10 mouse cellular contexts compared by ENCODE assay signal in genomic region chr11:4283627-4284026, GRCm38 (mm10). TPM values are rescaled to one million over a fixed set of nuclear protein-coding genes. Genes with fewer than 3 reads are reported as not detected.
DNase-seq lines count a peak whose midpoint lies in the region; ATAC-seq lines count a peak whose summit lies in the region.
"Had no signal": no experiment of that assay in that cellular context is flagged by ENCODE, and none has a peak within 500 bp of the region (broad histone marks: within the 10 kb centered on the region; RNA-seq: fewer than 3 reads in every experiment).

No protein-coding gene starts in this region.

- peak; percentile 49; the same call in 1 of the 2 replicates for ATAC-seq in heart, embryonic 12.5 days (ENCODE audit: insufficient number of reproducible peaks, low FRiP score)
- peak; percentile 27; the same call in 1 of the 2 replicates for ATAC-seq in liver, embryonic 12.5 days
- ATAC-seq in megakaryocyte-erythroid progenitor cell, adult 5-6 weeks (replicated peaks; ENCODE audit: low FRiP score, low TSS enrichment, poor library complexity, severe bottlenecking): no peak
- ATAC-seq: hindbrain, embryonic 16.5 days had no signal

- H3K9me3 ChIP-seq in heart, embryonic 12.5 days (replicated peaks): no peaks in the 10 kb centered on the region
- H3K9me3 ChIP-seq in liver, embryonic 12.5 days (replicated peaks): no peaks in the 10 kb centered on the region

- DNase-seq in heart, adult 8-10 months (ENCODE audit: low spot score): no peak
- peak; percentile 88 for DNase-seq in 3T3-L1 (ENCODE audit: low read depth, low spot score)
- peak; percentile 76 for DNase-seq in embryo, embryonic 11 days
- no peak for DNase-seq in layer of hippocampus, adult 9-10 months (ENCODE audit: low spot score)
- no peak for DNase-seq in adrenal gland, postnatal 4 days (ENCODE audit: low spot score in 2 of 2)

- H3K9ac ChIP-seq in heart, embryonic 12.5 days: no peak overlapping the region
- no peak overlapping the region for H3K9ac ChIP-seq in liver, embryonic 12.5 days
- H3K9ac ChIP-seq: liver, embryonic 14.5 days had no signal

- no peaks in the 10 kb centered on the region for H3K36me3 ChIP-seq in heart, embryonic 12.5 days
- H3K36me3 ChIP-seq in liver, embryonic 12.5 days: no peaks in the 10 kb centered on the region

- H3K27ac ChIP-seq in heart, embryonic 12.5 days (ENCODE audit: poor library complexity, severe bottlenecking): no peak overlapping the region
- H3K27ac ChIP-seq in liver, embryonic 12.5 days: no peak overlapping the region
- H3K27ac ChIP-seq: liver, embryonic 14.5 days had no signal

- H3K27me3 ChIP-seq in heart, embryonic 12.5 days (replicated peaks): 0 out of 2 replicates have a peak, but pooled peaks cover 4% of the 10 kb centered on the region
- H3K27me3 ChIP-seq in liver, embryonic 12.5 days (replicated peaks): peaks cover 20% of the 10 kb centered on the region

- H3K4me1 ChIP-seq in heart, embryonic 12.5 days (replicated peaks): peaks cover 14% of the 10 kb centered on the region
- peaks cover 9% of the 10 kb centered on the region for H3K4me1 ChIP-seq in liver, embryonic 12.5 days

- no peak overlapping the region for H3K4me3 ChIP-seq in heart, embryonic 12.5 days
- no peak overlapping the region for H3K4me3 ChIP-seq in liver, embryonic 12.5 days

- H3K4me2 ChIP-seq in heart, embryonic 12.5 days: no peak overlapping the region
- no peak overlapping the region for H3K4me2 ChIP-seq in liver, embryonic 12.5 days

- 20% methylated on average over 4 of the region's 4 CpGs for WGBS in heart, embryonic 12.5 days
- 16% methylated on average over 4 of the region's 4 CpGs for WGBS in liver, embryonic 12.5 days (ENCODE audit: insufficient replicate concordance)

RNA-seq across cellular contexts. Expression of gene Lif, which starts 26.3 kb away (rescaled TPM):
- polyA plus RNA-seq in heart, embryonic 12.5 days (2016; fragmentation: Nextera tagmentation; extraction: Ambion mirVana): 0.24 and 0.63 TPM in 2 replicates
- 1 to 10 TPM in 1 of 4 experiments, under 1 TPM in 3; 0.19 to 1.3 (median 0.38) TPM for total RNA-seq in heart, adult 8-10 months (2022)
- polyA plus RNA-seq in liver, embryonic 12.5 days (2016; fragmentation: Nextera tagmentation; extraction: Ambion mirVana): not detected in 2 replicates
- total RNA-seq in megakaryocyte-erythroid progenitor cell, adult 5-6 weeks (2014; fragmentation: Nextera tagmentation): not detected in 2 replicates
- total RNA-seq in megakaryocyte-erythroid progenitor cell, adult 5-6 weeks (2017): 0.30 and 0.33 TPM in 2 replicates
- total RNA-seq in adrenal gland, postnatal 4 days (2021): under 1 TPM; 0.76 to 0.99 TPM

RNA-seq across cellular contexts. Expression of gene Osm, which starts 47.4 kb away (rescaled TPM):
- not detected in 2 replicates for polyA plus RNA-seq in heart, embryonic 12.5 days (2016; fragmentation: Nextera tagmentation; extraction: Ambion mirVana)
- total RNA-seq in heart, adult 8-10 months (2022): 1 to 10 TPM in 1 of 4 experiments, not detected in 3; 1.6 TPM
- 0.48 and 0.55 TPM in 2 replicates for polyA plus RNA-seq in liver, embryonic 12.5 days (2016; fragmentation: Nextera tagmentation; extraction: Ambion mirVana)
- total RNA-seq in megakaryocyte-erythroid progenitor cell, adult 5-6 weeks (2014; fragmentation: Nextera tagmentation): 3.3 and 5.6 TPM in 2 replicates
- 5.3 and 7.2 TPM in 2 replicates for total RNA-seq in megakaryocyte-erythroid progenitor cell, adult 5-6 weeks (2017)
- total RNA-seq in adrenal gland, postnatal 4 days (2021): under 1 TPM; 0.11 to 0.23 TPM
- polyA plus RNA-seq: hindbrain, embryonic 16.5 days had no signal

Comparison
In these comparisons a context has a peak if more than half of its experiments do, and no peak if none do; other contexts are left out.
1. DNase-seq: peak in 3T3-L1 (single experiment) and embryo, embryonic 11 days (single experiment); none in heart, adult 8-10 months (single experiment), layer of hippocampus, adult 9-10 months (single experiment) and adrenal gland, postnatal 4 days (0 of 2).